ENCODE assay signal across 8 mouse cellular contexts in genomic region chr9:96630571-96631388, GRCm38 (mm10). TPM values are rescaled to one million over a fixed set of nuclear protein-coding genes. Genes with fewer than 3 reads are reported as not detected.
DNase-seq lines count a peak whose midpoint lies in the region; ATAC-seq and TF ChIP-seq lines count a peak whose summit lies in the region.

No protein-coding gene starts in this region.

- no peaks in the 10 kb centered on the region for H3K9me3 ChIP-seq in G1E (replicated peaks)
- H3K9me3 ChIP-seq in forebrain, embryonic 11.5 days (ENCODE audit: control insufficient read depth, low read length) = no peaks in the 10 kb centered on the region

- H3K36me3 ChIP-seq in G1E (replicated peaks) = peaks cover 11% of the 10 kb centered on the region
- no peaks in the 10 kb centered on the region for H3K36me3 ChIP-seq in forebrain, embryonic 11.5 days (ENCODE audit: control insufficient read depth, insufficient read depth, low read length)

- peak overlapping the region; percentile 96 for H3K9ac ChIP-seq in forebrain, embryonic 11.5 days (ENCODE audit: low read length)

- H3K4me3 ChIP-seq in G1E (ENCODE audit: low read depth, low read length) = peak overlapping the region; percentile 87
- H3K4me3 ChIP-seq in forebrain, embryonic 11.5 days (ENCODE audit: low read depth, low read length) = peak overlapping the region; percentile 91

- peaks cover 78% of the 10 kb centered on the region for H3K4me1 ChIP-seq in G1E (ENCODE audit: insufficient read depth, low read depth, low read length)
- H3K4me1 ChIP-seq in forebrain, embryonic 11.5 days (replicated peaks; ENCODE audit: control insufficient read depth, insufficient read depth, low read length) = no peaks in the 10 kb centered on the region; the same call in 1 of the 2 replicates

- no peaks in the 10 kb centered on the region for H3K27me3 ChIP-seq in G1E (ENCODE audit: insufficient read depth, low read length)
- peaks cover 2% of the 10 kb centered on the region; the same call in 1 of the 2 replicates for H3K27me3 ChIP-seq in forebrain, embryonic 11.5 days (ENCODE audit: control insufficient read depth, insufficient read depth, low read length)

- peak; percentile 67 for DNase-seq in G1E (ENCODE audit: low spot score)
- peak; percentile 8 for DNase-seq in brain, embryonic 18.5 days (ENCODE audit: low read depth, low spot score)
- DNase-seq in forebrain, embryonic 11.5 days (ENCODE audit: low spot score) = peak; percentile 85
- DNase-seq in heart, postnatal 14 days = peak; percentile 63 to 67
- peak; percentile 73 to 83 for DNase-seq in kidney, postnatal 4 days
- DNase-seq in lung, postnatal 36 days = peak; percentile 61
- peak; percentile 80 for DNase-seq in retina, postnatal 1 day
- peak; percentile 58 for DNase-seq in urinary bladder, adult 2 months (ENCODE audit: low spot score)

- under 1% methylated on average over 50 of the region's 105 CpGs for WGBS in forebrain, embryonic 11.5 days

- ATAC-seq in G1E (ENCODE audit: extremely low read depth, insufficient number of reproducible peaks, low FRiP score, poor library complexity, severe bottlenecking) = no peak
- peak; percentile 83 for ATAC-seq in forebrain, embryonic 11.5 days (replicated peaks; ENCODE audit: low FRiP score)

- H3K27ac ChIP-seq in forebrain, embryonic 11.5 days (ENCODE audit: low read depth, low read length) = peak overlapping the region; percentile 94

- peak overlapping the region; percentile 82 for H3K4me2 ChIP-seq in forebrain, embryonic 11.5 days (ENCODE audit: low read depth, low read length, severe bottlenecking)

- intact Hi-C loops in heart, postnatal 14 days (cut with DNase I) = loop anchor here (5.0 kb wide), 1 partner anchor 37 kb away; no protein-coding TSS in a partner anchor

- TF ChIP-seq CTCF in G1E (IDR thresholded peaks at IDR 0.05; ENCODE audit: low read depth, low read length) = no peak

RNA-seq across cellular contexts. Expression of gene Rasa2, which starts 0.6 kb away (rescaled TPM):
- total RNA-seq in G1E (2014; fragmentation: Nextera tagmentation) = 72.8 and 74.8 TPM in 2 replicates
- total RNA-seq in G1E (2017) = 41.6 and 54.9 TPM in 2 replicates
- polyA plus RNA-seq in G1E (2012) = 2.7 and 3.2 TPM in 2 replicates
- 15.8 and 16.9 TPM in 2 replicates for polyA plus RNA-seq in forebrain, embryonic 11.5 days (2014; fragmentation: Nextera tagmentation; extraction: Ambion mirVana)
- total RNA-seq in heart, postnatal 14 days (2021) = 1 to 10 TPM; 8.5 to 8.9 TPM
- 4.2 and 4.6 TPM in 2 replicates for polyA plus RNA-seq in urinary bladder, adult 2 months (2012; rRNA removed)

Comparison
In these comparisons a context has a peak if more than half of its experiments do, and no peak if none do; other contexts are left out.
1. DNase-seq: peak in every context shown above with its lines; median percentile 85 in forebrain, embryonic 11.5 days; 80 in retina, postnatal 1 day; 78 in kidney, postnatal 4 days; 67 in G1E; 65 in heart, postnatal 14 days; 61 in lung, postnatal 36 days; 58 in urinary bladder, adult 2 months; 8 in brain, embryonic 18.5 days.